Mouse (Mus musculus) adrenal gland, adult 18-20 months (tissue): ENCODE results near the gene Eif2s3x. TPM values are rescaled to one million over a fixed set of nuclear protein-coding genes. Genes with fewer than 3 reads are reported as not detected.

Experiments used
- total RNA-seq, 2 experiments: library from RNA; stranded (reverse); gene quantifications; 1 replicate in 1 of 2; 2 replicates in 1 of 2; pipeline ENCODE4 v1.2.3; 2021

Eif2s3x gene
- total RNA-seq, 2 experiments from 2014 or later = 138 to 199 TPM

Other genes with a start within 250 kb of the Eif2s3x start
- gene AU015836, start 244.2 kb downstream of the Eif2s3x start, total RNA-seq = not detected
- 10 to 100 TPM; 28.0 to 29.3 TPM for gene Zfx, start 89.2 kb downstream of the Eif2s3x start, total RNA-seq
- gene Klhl15, start 21.7 kb upstream of the Eif2s3x start, total RNA-seq = 10 to 100 TPM; 12.0 to 15.1 TPM
- not detected for gene Fam90a1b, start 153.9 kb upstream of the Eif2s3x start, total RNA-seq
- 100 to 1,000 TPM in 1 of 2 experiments, 10 to 100 TPM in 1; 57.0 to 109 TPM for gene Apoo, start 154.3 kb upstream of the Eif2s3x start, total RNA-seq